Comparison of ENCODE assay signal across 11 mouse cellular contexts in genomic region chr12:76282132-76282531, GRCm38 (mm10). TPM values are rescaled to one million over a fixed set of nuclear protein-coding genes. Genes with fewer than 3 reads are reported as not detected.
A peak's percentile ranks its signal among the peaks of the same experiment; 100 is the strongest.
DNase-seq lines count a peak whose midpoint lies in the region; ATAC-seq lines count a peak whose summit lies in the region.
"Had no signal": no experiment of that assay in that cellular context is flagged by ENCODE, and none has a peak within 500 bp of the region (broad histone marks: within the 10 kb centered on the region; RNA-seq: fewer than 3 reads in every experiment).

No protein-coding gene starts in this region.

- WGBS in hindbrain, embryonic 11.5 days = 83% methylated on average over 4 of the region's 4 CpGs
- 57% methylated on average over 4 of the region's 4 CpGs for WGBS in hindbrain, embryonic 12.5 days
- WGBS in limb, embryonic 13.5 days = 55% methylated on average over 4 of the region's 4 CpGs

- DNase-seq in hindbrain, embryonic 11.5 days (ENCODE audit: low spot score) = peak; percentile 34
- peak; percentile 27 for DNase-seq in ES-CJ7 (ENCODE audit: low read depth, low spot score)
- peak; percentile 44 for DNase-seq in adrenal gland, adult 2 months
- DNase-seq in spleen, postnatal 14 days (ENCODE audit: low spot score in 2 of 2) = no peak
- DNase-seq in frontal cortex, postnatal 25 days (ENCODE audit: low spot score in 2 of 2) = no peak

- H3K4me2 ChIP-seq in hindbrain, embryonic 11.5 days (replicated peaks; ENCODE audit: low read depth, low read length) = no peak overlapping the region
- H3K4me2 ChIP-seq in hindbrain, embryonic 12.5 days (replicated peaks) = no peak overlapping the region
- no peak overlapping the region for H3K4me2 ChIP-seq in limb, embryonic 13.5 days (replicated peaks)
- H3K4me2 ChIP-seq: heart, embryonic 12.5 days had no signal

- ATAC-seq in hindbrain, embryonic 11.5 days (ENCODE audit: low FRiP score) = no peak
- no peak for ATAC-seq in hindbrain, embryonic 12.5 days (ENCODE audit: low FRiP score)
- ATAC-seq in limb, embryonic 13.5 days (ENCODE audit: low FRiP score, low read depth) = peak; percentile 32; the same call in 1 of the 2 replicates

- no peak overlapping the region for H3K27ac ChIP-seq in hindbrain, embryonic 11.5 days (ENCODE audit: low read depth, low read length)
- H3K27ac ChIP-seq in hindbrain, embryonic 12.5 days = no peak overlapping the region
- H3K27ac ChIP-seq in limb, embryonic 13.5 days = no peak overlapping the region
- H3K27ac ChIP-seq: kidney, postnatal 0 days had no signal

- no peaks in the 10 kb centered on the region for H3K4me1 ChIP-seq in hindbrain, embryonic 11.5 days (replicated peaks; ENCODE audit: control insufficient read depth, insufficient read depth, low read length)
- peaks cover 8% of the 10 kb centered on the region for H3K4me1 ChIP-seq in hindbrain, embryonic 12.5 days
- peaks cover 3% of the 10 kb centered on the region; the same call in 1 of the 2 replicates for H3K4me1 ChIP-seq in limb, embryonic 13.5 days

- H3K9me3 ChIP-seq in hindbrain, embryonic 11.5 days (ENCODE audit: control insufficient read depth, low read length) = no peaks in the 10 kb centered on the region
- H3K9me3 ChIP-seq in hindbrain, embryonic 12.5 days (replicated peaks) = no peaks in the 10 kb centered on the region
- H3K9me3 ChIP-seq in limb, embryonic 13.5 days = no peaks in the 10 kb centered on the region
- H3K9me3 ChIP-seq: heart, embryonic 12.5 days had no signal

- no peaks in the 10 kb centered on the region for H3K36me3 ChIP-seq in hindbrain, embryonic 11.5 days (ENCODE audit: control insufficient read depth, insufficient read depth, low read length)
- peaks cover 30% of the 10 kb centered on the region for H3K36me3 ChIP-seq in hindbrain, embryonic 12.5 days
- peaks cover 57% of the 10 kb centered on the region for H3K36me3 ChIP-seq in limb, embryonic 13.5 days

- H3K27me3 ChIP-seq in hindbrain, embryonic 11.5 days (ENCODE audit: control insufficient read depth, insufficient read depth, low read length) = no peaks in the 10 kb centered on the region
- no peaks in the 10 kb centered on the region for H3K27me3 ChIP-seq in hindbrain, embryonic 12.5 days
- no peaks in the 10 kb centered on the region for H3K27me3 ChIP-seq in limb, embryonic 13.5 days
- H3K27me3 ChIP-seq: heart, embryonic 12.5 days had no signal

- H3K4me3 ChIP-seq in hindbrain, embryonic 11.5 days (ENCODE audit: low read depth, low read length) = no peak overlapping the region
- H3K4me3 ChIP-seq in hindbrain, embryonic 12.5 days = no peak overlapping the region
- H3K4me3 ChIP-seq in limb, embryonic 13.5 days = no peak overlapping the region
- H3K4me3 ChIP-seq: heart, embryonic 12.5 days had no signal

- H3K9ac ChIP-seq in hindbrain, embryonic 11.5 days (ENCODE audit: low read depth, low read length) = no peak overlapping the region
- H3K9ac ChIP-seq in hindbrain, embryonic 12.5 days = no peak overlapping the region
- H3K9ac ChIP-seq in limb, embryonic 13.5 days = no peak overlapping the region
- H3K9ac ChIP-seq: heart, embryonic 12.5 days had no signal

RNA-seq across cellular contexts. Expression of gene Mthfd1, which starts 27.0 kb away (rescaled TPM):
- 49.5 and 54.4 TPM in 2 replicates for polyA plus RNA-seq in hindbrain, embryonic 11.5 days (2014; fragmentation: Nextera tagmentation; extraction: Ambion mirVana)
- polyA plus RNA-seq in hindbrain, embryonic 12.5 days (2016; fragmentation: Nextera tagmentation; extraction: Ambion mirVana) = 44.8 and 46.3 TPM in 2 replicates
- 10 to 100 TPM; 41.8 to 49.4 TPM for total RNA-seq in adrenal gland, adult 2 months (2021)
- 16.0 and 18.1 TPM in 2 replicates for polyA plus RNA-seq in adrenal gland, adult 2 months (2012; rRNA removed)
- 63.7 and 74.6 TPM in 2 replicates for polyA plus RNA-seq in limb, embryonic 13.5 days (2015; fragmentation: Nextera tagmentation; extraction: Ambion mirVana)

RNA-seq across cellular contexts. Expression of gene Tex21, which starts 35.6 kb away (rescaled TPM):
- not detected in 2 replicates for polyA plus RNA-seq in hindbrain, embryonic 11.5 days (2014; fragmentation: Nextera tagmentation; extraction: Ambion mirVana)
- not detected in 2 replicates for polyA plus RNA-seq in hindbrain, embryonic 12.5 days (2016; fragmentation: Nextera tagmentation; extraction: Ambion mirVana)
- not detected for total RNA-seq in adrenal gland, adult 2 months (2021)
- not detected in 2 replicates for polyA plus RNA-seq in adrenal gland, adult 2 months (2012; rRNA removed)
- 0.27 TPM in 1 of 2 replicates, not detected in the other for polyA plus RNA-seq in limb, embryonic 13.5 days (2015; fragmentation: Nextera tagmentation; extraction: Ambion mirVana)
- polyA plus RNA-seq: limb, embryonic 11.5 days; stomach, embryonic 16.5 days had no signal

RNA-seq across cellular contexts. Expression of gene Akap5, which starts 42.6 kb away (rescaled TPM):
- 4.0 and 5.4 TPM in 2 replicates for polyA plus RNA-seq in hindbrain, embryonic 11.5 days (2014; fragmentation: Nextera tagmentation; extraction: Ambion mirVana)
- polyA plus RNA-seq in hindbrain, embryonic 12.5 days (2016; fragmentation: Nextera tagmentation; extraction: Ambion mirVana) = 5.7 and 6.8 TPM in 2 replicates
- under 1 TPM; 0.29 to 0.76 TPM for total RNA-seq in adrenal gland, adult 2 months (2021)
- polyA plus RNA-seq in adrenal gland, adult 2 months (2012; rRNA removed) = 0.07 TPM in 2 replicates
- 2.1 and 2.3 TPM in 2 replicates for polyA plus RNA-seq in limb, embryonic 13.5 days (2015; fragmentation: Nextera tagmentation; extraction: Ambion mirVana)

Comparison
In these comparisons a context has a peak if more than half of its experiments do, and no peak if none do; other contexts are left out.
1. DNase-seq: peak in hindbrain, embryonic 11.5 days (single experiment), ES-CJ7 (single experiment) and adrenal gland, adult 2 months (single experiment); none in spleen, postnatal 14 days (0 of 2) and frontal cortex, postnatal 25 days (0 of 2).